Mouse (Mus musculus): ENCODE results near the gene Ccdc50.

DNA sequence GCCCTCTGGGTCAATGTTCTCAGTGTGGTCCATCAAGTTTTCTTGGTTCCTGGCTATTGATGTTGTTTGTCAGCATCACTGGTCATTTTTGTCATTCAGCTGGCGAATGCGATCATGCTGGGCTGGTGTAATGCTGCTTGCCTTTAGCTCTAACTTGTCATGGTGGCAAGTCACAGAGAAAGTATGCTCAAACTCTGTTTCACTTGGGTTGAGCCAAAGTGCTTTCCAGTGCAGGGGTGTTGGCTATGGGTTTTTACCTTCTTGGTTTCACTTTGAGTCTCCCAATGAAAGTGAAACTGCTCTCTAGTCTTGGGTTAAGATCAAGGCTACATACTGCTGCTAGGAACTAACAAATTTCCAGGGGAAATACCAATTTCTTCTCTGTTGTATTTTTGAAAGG lies 39.4 kb upstream of the Ccdc50 start:
- no peak for TF ChIP-seq CTCF (IDR thresholded peaks at IDR 0.05; ENCODE audit: extremely low read depth, insufficient read length, insufficient replicate concordance, low read depth, low read length)
- no peak for TF ChIP-seq POLR2A (IDR thresholded peaks at IDR 0.05; ENCODE audit: low read depth, low read length)
